Mouse (Mus musculus): Measurements from ENCODE around the gene Suz12. TPM values are rescaled to one million over a fixed set of nuclear protein-coding genes. Genes with fewer than 3 reads are reported as not detected.

Suz12 gene
- polyA plus RNA-seq, 1 experiment from 2014 or later: 23.7 TPM

DNA sequence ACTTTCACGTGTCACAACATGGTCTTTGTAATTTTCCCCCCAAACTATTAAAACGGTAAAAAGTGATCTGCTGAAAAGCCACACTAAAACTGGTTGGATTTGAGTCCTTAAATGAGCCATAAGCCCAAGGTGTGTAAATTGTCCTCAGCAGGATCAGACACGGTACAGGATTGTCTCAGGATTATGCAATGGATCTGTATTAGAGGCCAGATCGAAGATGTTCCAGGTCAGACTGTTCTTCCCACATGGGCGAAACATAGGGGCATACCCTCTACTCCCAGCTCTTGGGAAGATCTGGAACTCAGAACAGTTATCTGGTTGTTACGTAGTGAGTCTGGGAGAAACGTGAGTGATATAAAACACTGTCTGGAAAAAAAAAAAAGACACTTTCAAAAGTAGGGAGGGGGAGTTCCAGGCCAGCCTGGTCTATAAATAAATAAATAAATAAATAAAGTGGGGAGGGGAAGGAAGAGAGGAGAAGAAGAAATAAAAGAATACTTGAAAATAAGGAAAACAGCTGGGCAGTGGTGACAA, 88.9 kb downstream of the Suz12 start:
- peak overlapping the region; percentile 97 for H3K4me3 ChIP-seq
- peaks cover 17% of the 10 kb centered on the region for H3K36me3 ChIP-seq (replicated peaks)
- no peaks in the 10 kb centered on the region for H3K27me3 ChIP-seq (ENCODE audit: poor library complexity, severe bottlenecking)
- peaks cover 26% of the 10 kb centered on the region for H3K4me1 ChIP-seq
- DNase-seq (ENCODE audit: extremely low spot score, low spot score): no peak
- H3K9me3 ChIP-seq: no peaks in the 10 kb centered on the region
- 85% methylated on average over 7 of the region's 7 CpGs for WGBS
- H3K27ac ChIP-seq: 0 out of 2 replicates have a peak overlapping the region, but pooled peaks have one; percentile 99

Other genes starting within 250 kb of the Suz12 start
- gene Utp6, start 30.7 kb upstream of the Suz12 start, polyA plus RNA-seq (2016; fragmentation: Nextera tagmentation; extraction: Ambion mirVana): 80.1 and 81.2 TPM in 2 replicates
- gene Crlf3, start 87.9 kb downstream of the Suz12 start, polyA plus RNA-seq (2016; fragmentation: Nextera tagmentation; extraction: Ambion mirVana): 40.6 and 45.7 TPM in 2 replicates
- gene Atad5, start 96.3 kb downstream of the Suz12 start, polyA plus RNA-seq (2016; fragmentation: Nextera tagmentation; extraction: Ambion mirVana): 20.3 and 20.7 TPM in 2 replicates
- gene Tefm, start 149.1 kb downstream of the Suz12 start, polyA plus RNA-seq (2016; fragmentation: Nextera tagmentation; extraction: Ambion mirVana): 33.9 and 38.2 TPM in 2 replicates
- gene Adap2, start 161.0 kb downstream of the Suz12 start, polyA plus RNA-seq (2016; fragmentation: Nextera tagmentation; extraction: Ambion mirVana): 0.73 and 0.77 TPM in 2 replicates
- 4.0 and 4.5 TPM in 2 replicates for gene Rnf135, start 190.7 kb downstream of the Suz12 start, polyA plus RNA-seq (2016; fragmentation: Nextera tagmentation; extraction: Ambion mirVana)
- 50.4 and 53.3 TPM in 2 replicates for gene Rhot1, start 215.9 kb downstream of the Suz12 start, polyA plus RNA-seq (2016; fragmentation: Nextera tagmentation; extraction: Ambion mirVana)

All from forebrain, embryonic 10.5 days (tissue).